Mouse (Mus musculus): ENCODE measurements around the gene Rasal1. TPM values are rescaled to one million over a fixed set of nuclear protein-coding genes. Genes with fewer than 3 reads are reported as not detected.

The Rasal1 gene
- polyA plus RNA-seq, 1 experiment from 2014 or later = not detected

- Histone ChIP-seq H3K9me3 (ENCODE audit: control insufficient read depth, low read length) (no peaks in the 10 kb centered on the region), H3K9ac (ENCODE audit: low read length) (no peak overlapping the region), H3K27me3 (ENCODE audit: control insufficient read depth, insufficient read depth, low read length) (peaks cover 25% of the 10 kb centered on the region), H3K4me1 (replicated peaks; ENCODE audit: control insufficient read depth, insufficient read depth, low read length) (peaks cover 10% of the 10 kb centered on the region; the same call in 1 of the 2 replicates), H3K36me3 (ENCODE audit: control insufficient read depth, insufficient read depth, low read length) (no peaks in the 10 kb centered on the region), H3K4me3 (ENCODE audit: low read depth, low read length) (no peak overlapping the region), H3K27ac (ENCODE audit: low read depth, low read length) (no peak overlapping the region), H3K4me2 (ENCODE audit: low read depth, low read length, severe bottlenecking) (no peak overlapping the region)
- DNase-seq (ENCODE audit: low spot score) (no peak), ATAC-seq (replicated peaks; ENCODE audit: low FRiP score) (no peak)
- WGBS = 83% methylated on average over 28 of the region's 28 CpGs
Observed at GRCm38 (mm10) chr5:120652915-120653701, 4.5 kb downstream of the Rasal1 start.

- Histone ChIP-seq H3K4me3 (ENCODE audit: low read depth, low read length) (no peak overlapping the region), H3K36me3 (ENCODE audit: control insufficient read depth, insufficient read depth, low read length) (no peaks in the 10 kb centered on the region), H3K9ac (ENCODE audit: low read length) (no peak overlapping the region), H3K27me3 (ENCODE audit: control insufficient read depth, insufficient read depth, low read length) (peaks cover 18% of the 10 kb centered on the region), H3K27ac (ENCODE audit: low read depth, low read length) (no peak overlapping the region), H3K4me2 (ENCODE audit: low read depth, low read length, severe bottlenecking) (no peak overlapping the region), H3K9me3 (ENCODE audit: control insufficient read depth, low read length) (no peaks in the 10 kb centered on the region), H3K4me1 (replicated peaks; ENCODE audit: control insufficient read depth, insufficient read depth, low read length) (peaks cover 6% of the 10 kb centered on the region; the same call in 1 of the 2 replicates)
- DNase-seq (ENCODE audit: low spot score) (no peak), ATAC-seq (replicated peaks; ENCODE audit: low FRiP score) (no peak)
- WGBS = 96% methylated on average over 2 of the region's 2 CpGs
Observed at GRCm38 (mm10) chr5:120653873-120654272, 5.3 kb downstream of the Rasal1 start.

GRCm38 (mm10) chr5:120656281-120656751 is 7.7 kb downstream of the Rasal1 start:
- Histone ChIP-seq H3K36me3 (ENCODE audit: control insufficient read depth, insufficient read depth, low read length) (no peaks in the 10 kb centered on the region), H3K4me2 (ENCODE audit: low read depth, low read length, severe bottlenecking) (no peak overlapping the region), H3K27ac (ENCODE audit: low read depth, low read length) (no peak overlapping the region), H3K4me1 (replicated peaks; ENCODE audit: control insufficient read depth, insufficient read depth, low read length) (no peaks in the 10 kb centered on the region), H3K9ac (ENCODE audit: low read length) (no peak overlapping the region), H3K4me3 (ENCODE audit: low read depth, low read length) (no peak overlapping the region), H3K27me3 (ENCODE audit: control insufficient read depth, insufficient read depth, low read length) (no peaks in the 10 kb centered on the region), H3K9me3 (ENCODE audit: control insufficient read depth, low read length) (no peaks in the 10 kb centered on the region)
- DNase-seq (ENCODE audit: low spot score) = no peak
- WGBS = 87% methylated on average over 12 of the region's 12 CpGs
- no peak for ATAC-seq (replicated peaks; ENCODE audit: low FRiP score)

- H3K27me3 ChIP-seq (ENCODE audit: control insufficient read depth, insufficient read depth, low read length) = no peaks in the 10 kb centered on the region
- no peak for ATAC-seq (replicated peaks; ENCODE audit: low FRiP score)
- WGBS = 56% methylated on average over 5 of the region's 5 CpGs
- no peaks in the 10 kb centered on the region for H3K4me1 ChIP-seq (replicated peaks; ENCODE audit: control insufficient read depth, insufficient read depth, low read length)
- no peaks in the 10 kb centered on the region for H3K9me3 ChIP-seq (ENCODE audit: control insufficient read depth, low read length)
- H3K36me3 ChIP-seq (ENCODE audit: control insufficient read depth, insufficient read depth, low read length) = no peaks in the 10 kb centered on the region
- H3K9ac ChIP-seq (ENCODE audit: low read length) = no peak overlapping the region
- no peak overlapping the region for H3K4me2 ChIP-seq (ENCODE audit: low read depth, low read length, severe bottlenecking)
- H3K27ac ChIP-seq (ENCODE audit: low read depth, low read length) = no peak overlapping the region
- no peak overlapping the region for H3K4me3 ChIP-seq (ENCODE audit: low read depth, low read length)
- DNase-seq (ENCODE audit: low spot score) = no peak
Observed at GRCm38 (mm10) chr5:120660816-120661215, 12.2 kb downstream of the Rasal1 start.

GRCm38 (mm10) chr5:120664888-120665287 is 16.3 kb downstream of the Rasal1 start:
- Histone ChIP-seq H3K4me3 (ENCODE audit: low read depth, low read length) (no peak overlapping the region), H3K9me3 (ENCODE audit: control insufficient read depth, low read length) (no peaks in the 10 kb centered on the region), H3K4me1 (replicated peaks; ENCODE audit: control insufficient read depth, insufficient read depth, low read length) (no peaks in the 10 kb centered on the region), H3K27me3 (ENCODE audit: control insufficient read depth, insufficient read depth, low read length) (no peaks in the 10 kb centered on the region), H3K36me3 (ENCODE audit: control insufficient read depth, insufficient read depth, low read length) (no peaks in the 10 kb centered on the region), H3K4me2 (ENCODE audit: low read depth, low read length, severe bottlenecking) (no peak overlapping the region), H3K27ac (ENCODE audit: low read depth, low read length) (no peak overlapping the region), H3K9ac (ENCODE audit: low read length) (no peak overlapping the region)
- WGBS = 69% methylated on average over 2 of the region's 2 CpGs
- no peak for ATAC-seq (replicated peaks; ENCODE audit: low FRiP score)
- no peak for DNase-seq (ENCODE audit: low spot score)

GRCm38 (mm10) chr5:120668761-120669160 is 20.1 kb downstream of the Rasal1 start:
- no peaks in the 10 kb centered on the region for H3K36me3 ChIP-seq (ENCODE audit: control insufficient read depth, insufficient read depth, low read length)
- ATAC-seq (replicated peaks; ENCODE audit: low FRiP score) (no peak), DNase-seq (ENCODE audit: low spot score) (no peak)
- H3K4me1 ChIP-seq (replicated peaks; ENCODE audit: control insufficient read depth, insufficient read depth, low read length) = no peaks in the 10 kb centered on the region
- no peaks in the 10 kb centered on the region for H3K27me3 ChIP-seq (ENCODE audit: control insufficient read depth, insufficient read depth, low read length)
- no peaks in the 10 kb centered on the region for H3K9me3 ChIP-seq (ENCODE audit: control insufficient read depth, low read length)
- H3K4me2 ChIP-seq (ENCODE audit: low read depth, low read length, severe bottlenecking) = no peak overlapping the region
- no peak overlapping the region for H3K9ac ChIP-seq (ENCODE audit: low read length)
- no peak overlapping the region for H3K27ac ChIP-seq (ENCODE audit: low read depth, low read length)
- H3K4me3 ChIP-seq (ENCODE audit: low read depth, low read length) = no peak overlapping the region
- WGBS = 66% methylated on average over 7 of the region's 7 CpGs

GRCm38 (mm10) chr5:120670132-120670531 is 21.5 kb downstream of the Rasal1 start:
- Histone ChIP-seq H3K4me2 (ENCODE audit: low read depth, low read length, severe bottlenecking) (no peak overlapping the region), H3K4me1 (replicated peaks; ENCODE audit: control insufficient read depth, insufficient read depth, low read length) (no peaks in the 10 kb centered on the region), H3K27ac (ENCODE audit: low read depth, low read length) (no peak overlapping the region), H3K36me3 (ENCODE audit: control insufficient read depth, insufficient read depth, low read length) (no peaks in the 10 kb centered on the region), H3K27me3 (ENCODE audit: control insufficient read depth, insufficient read depth, low read length) (no peaks in the 10 kb centered on the region), H3K4me3 (ENCODE audit: low read depth, low read length) (no peak overlapping the region), H3K9me3 (ENCODE audit: control insufficient read depth, low read length) (no peaks in the 10 kb centered on the region), H3K9ac (ENCODE audit: low read length) (no peak overlapping the region)
- no peak for ATAC-seq (replicated peaks; ENCODE audit: low FRiP score)
- no peak for DNase-seq (ENCODE audit: low spot score)
- WGBS = 89% methylated on average over 7 of the region's 7 CpGs

GRCm38 (mm10) chr5:120671865-120672264 is 23.3 kb downstream of the Rasal1 start:
- H3K36me3 ChIP-seq (ENCODE audit: control insufficient read depth, insufficient read depth, low read length) = no peaks in the 10 kb centered on the region
- WGBS = 86% methylated on average over 3 of the region's 3 CpGs
- no peaks in the 10 kb centered on the region for H3K27me3 ChIP-seq (ENCODE audit: control insufficient read depth, insufficient read depth, low read length)
- DNase-seq (ENCODE audit: low spot score) (no peak), ATAC-seq (replicated peaks; ENCODE audit: low FRiP score) (no peak)
- no peak overlapping the region for H3K27ac ChIP-seq (ENCODE audit: low read depth, low read length)
- no peaks in the 10 kb centered on the region for H3K9me3 ChIP-seq (ENCODE audit: control insufficient read depth, low read length)
- no peaks in the 10 kb centered on the region for H3K4me1 ChIP-seq (replicated peaks; ENCODE audit: control insufficient read depth, insufficient read depth, low read length)
- H3K9ac ChIP-seq (ENCODE audit: low read length) = no peak overlapping the region
- no peak overlapping the region for H3K4me3 ChIP-seq (ENCODE audit: low read depth, low read length)
- no peak overlapping the region for H3K4me2 ChIP-seq (ENCODE audit: low read depth, low read length, severe bottlenecking)

GRCm38 (mm10) chr5:120673626-120674025 is 25.0 kb downstream of the Rasal1 start:
- no peak overlapping the region for H3K27ac ChIP-seq (ENCODE audit: low read depth, low read length)
- no peaks in the 10 kb centered on the region for H3K27me3 ChIP-seq (ENCODE audit: control insufficient read depth, insufficient read depth, low read length)
- no peak for ATAC-seq (replicated peaks; ENCODE audit: low FRiP score)
- no peaks in the 10 kb centered on the region for H3K4me1 ChIP-seq (replicated peaks; ENCODE audit: control insufficient read depth, insufficient read depth, low read length)
- no peak overlapping the region for H3K9ac ChIP-seq (ENCODE audit: low read length)
- 14% methylated on average over 12 of the region's 12 CpGs for WGBS
- no peaks in the 10 kb centered on the region for H3K9me3 ChIP-seq (ENCODE audit: control insufficient read depth, low read length)
- no peak overlapping the region for H3K4me2 ChIP-seq (ENCODE audit: low read depth, low read length, severe bottlenecking)
- H3K36me3 ChIP-seq (ENCODE audit: control insufficient read depth, insufficient read depth, low read length) = no peaks in the 10 kb centered on the region
- no peak overlapping the region for H3K4me3 ChIP-seq (ENCODE audit: low read depth, low read length)
- DNase-seq (ENCODE audit: low spot score) = peak; percentile 82

Measured in forebrain, embryonic 11.5 days (tissue).